Mouse (Mus musculus): ENCODE data around the gene Syap1. TPM values are rescaled to one million over a fixed set of nuclear protein-coding genes. Genes with fewer than 3 reads are reported as not detected.
A peak's percentile ranks its signal among the peaks of the same experiment; 100 is the strongest.

Gene Syap1
- polyA plus RNA-seq, 1 experiment from 2014 or later, result 13.2 TPM

DNA sequence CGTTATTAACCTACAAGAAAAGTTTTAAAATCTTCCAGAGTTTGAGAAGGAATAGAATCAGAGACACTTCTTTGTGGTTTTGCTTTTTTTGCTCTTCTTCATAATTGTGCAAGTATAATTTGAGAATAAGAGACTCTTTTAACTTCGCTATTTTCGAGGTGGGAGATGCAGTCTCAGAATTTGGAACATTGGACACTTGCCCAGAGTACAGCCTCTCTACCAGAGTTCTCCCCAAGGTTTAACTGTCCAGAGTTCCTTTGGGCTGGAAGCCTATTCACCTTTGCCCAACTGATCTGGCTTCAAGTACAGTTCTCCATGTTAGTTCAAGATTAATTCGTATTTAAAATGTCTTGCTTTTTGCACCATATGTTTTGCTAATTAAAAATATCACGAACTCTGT is 58.5 kb downstream of the Syap1 start:
- peak overlapping the region; percentile 59 for H3K9ac ChIP-seq
- no peaks in the 10 kb centered on the region for H3K9me3 ChIP-seq (replicated peaks)
- no peak for DNase-seq
- WGBS (ENCODE audit: insufficient replicate concordance), result 28% methylated on average over 5 of the region's 5 CpGs
- no peaks in the 10 kb centered on the region for H3K36me3 ChIP-seq
- peak overlapping the region; percentile 57 for H3K4me2 ChIP-seq
- H3K4me3 ChIP-seq (replicated peaks), result peak overlapping the region; percentile 71
- H3K27me3 ChIP-seq, result no peaks in the 10 kb centered on the region
- ATAC-seq (ENCODE audit: low read depth), result no peak
- H3K4me1 ChIP-seq (replicated peaks), result peaks cover 14% of the 10 kb centered on the region; the same call in 1 of the 2 replicates
- peak overlapping the region; percentile 47 for H3K27ac ChIP-seq

DNA sequence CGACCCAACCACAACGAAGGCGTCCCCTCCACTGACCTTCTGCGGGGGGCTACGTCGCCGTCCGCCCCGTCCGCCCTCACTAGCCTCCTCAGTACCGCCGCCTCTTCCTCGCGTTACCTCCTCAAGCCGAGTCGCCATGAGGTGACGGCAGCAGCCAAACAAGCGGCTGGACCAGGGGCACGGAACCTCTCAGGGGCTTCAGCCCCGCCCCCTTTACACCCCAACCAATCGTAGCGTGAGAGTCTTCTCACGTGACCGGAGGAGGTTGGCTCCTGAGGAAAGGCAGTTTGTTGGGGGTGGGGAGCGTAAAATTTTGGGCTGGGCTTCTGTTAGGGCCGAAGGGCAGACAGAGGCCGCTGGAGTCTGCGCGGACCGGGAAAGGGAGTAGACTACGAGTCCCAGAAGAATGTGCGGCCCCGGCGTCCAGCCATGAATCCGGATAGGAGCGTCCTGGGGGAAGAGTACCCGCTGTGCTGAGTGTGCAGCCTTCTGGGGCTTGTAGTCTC is 59.0 kb downstream of the Syap1 start, which contains the start of gene Txlng:
Gene Txlng (minus strand): TSS at position 252 of the 506 bp plus-strand sequence.
- peak; percentile 95 for DNase-seq
- WGBS (ENCODE audit: insufficient replicate concordance), result 8% methylated on average over 37 of the region's 37 CpGs
- peak within 1 kb of the TSS; percentile 71 for H3K4me3 ChIP-seq (replicated peaks)
- no peaks in the 10 kb centered on the region for H3K27me3 ChIP-seq
- H3K27ac ChIP-seq, result peak within 1 kb of the TSS; percentile 74
- H3K4me2 ChIP-seq, result peak within 1 kb of the TSS; percentile 85
- H3K4me1 ChIP-seq (replicated peaks), result peaks cover 14% of the 10 kb centered on the region; the same call in 1 of the 2 replicates
- H3K9me3 ChIP-seq (replicated peaks), result no peaks in the 10 kb centered on the region
- peak; percentile 99 for ATAC-seq (ENCODE audit: low read depth)
- no peaks in the 10 kb centered on the region for H3K36me3 ChIP-seq
- H3K9ac ChIP-seq, result peak within 1 kb of the TSS; percentile 77

DNA sequence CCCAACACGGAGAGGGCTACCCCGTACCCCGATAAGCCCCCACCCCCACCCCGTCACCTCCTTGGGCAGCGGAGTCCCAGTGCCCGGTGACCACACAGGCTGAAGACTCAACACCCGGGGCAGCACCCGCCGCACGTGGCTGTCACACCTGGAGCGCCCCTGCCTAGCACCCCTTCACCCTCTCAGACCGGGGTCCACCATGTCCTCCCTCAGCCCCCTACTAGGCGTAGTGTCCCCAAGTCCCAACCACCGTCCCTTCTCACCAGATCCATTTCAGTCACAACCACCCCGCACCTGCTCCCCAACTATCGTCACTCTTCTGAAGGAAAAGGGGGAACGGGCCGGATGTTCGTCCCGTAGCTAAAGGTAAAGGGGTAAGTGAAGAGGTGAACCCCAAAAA is 59.5 kb downstream of the Syap1 start:
- Histone ChIP-seq H3K27ac (peak overlapping the region; percentile 74), H3K9ac (peak overlapping the region; percentile 77), H3K4me2 (peak overlapping the region; percentile 85), H3K9me3 (replicated peaks) (no peaks in the 10 kb centered on the region), H3K27me3 (no peaks in the 10 kb centered on the region), H3K36me3 (no peaks in the 10 kb centered on the region), H3K4me1 (replicated peaks) (peaks cover 14% of the 10 kb centered on the region; the same call in 1 of the 2 replicates), H3K4me3 (replicated peaks) (peak overlapping the region; percentile 71)
- no peak; the same call in 1 of the 2 replicates for ATAC-seq (ENCODE audit: low read depth)
- 19% methylated on average over 20 of the region's 20 CpGs for WGBS (ENCODE audit: insufficient replicate concordance)
- no peak for DNase-seq

DNA sequence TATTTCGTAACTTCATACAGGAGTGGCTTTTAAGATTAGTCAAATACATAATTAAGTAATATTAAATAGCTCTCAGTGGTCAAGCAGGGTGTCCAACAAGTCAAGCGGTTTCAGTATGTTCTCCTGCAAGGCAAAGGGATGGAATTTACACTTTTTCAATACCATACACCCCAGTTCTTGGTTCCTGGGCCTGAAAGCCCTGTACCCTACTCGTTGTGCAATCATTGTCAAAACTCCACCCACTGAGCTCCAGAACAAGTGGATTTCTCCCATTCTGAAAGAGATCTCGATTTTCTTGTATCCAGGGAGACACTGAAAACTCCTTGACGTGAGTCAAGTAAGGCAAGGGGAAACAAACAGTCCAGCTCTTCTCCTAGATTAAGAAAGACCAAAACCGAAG is 60.2 kb downstream of the Syap1 start:
- peak overlapping the region; percentile 74 for H3K27ac ChIP-seq
- WGBS (ENCODE audit: insufficient replicate concordance), result 43% methylated on average over 6 of the region's 6 CpGs

More for the DNA sequence above, 60.2 kb downstream of the Syap1 start:
- ATAC-seq (ENCODE audit: low read depth) (no peak), DNase-seq (no peak)
- peak overlapping the region; percentile 77 for H3K9ac ChIP-seq
- no peaks in the 10 kb centered on the region for H3K36me3 ChIP-seq
- peak overlapping the region; percentile 71 for H3K4me3 ChIP-seq (replicated peaks)
- peaks cover 14% of the 10 kb centered on the region; the same call in 1 of the 2 replicates for H3K4me1 ChIP-seq (replicated peaks)
- peak overlapping the region; percentile 85 for H3K4me2 ChIP-seq
- H3K9me3 ChIP-seq (replicated peaks), result no peaks in the 10 kb centered on the region
- no peaks in the 10 kb centered on the region for H3K27me3 ChIP-seq

MicroRNAs within 50 kb of the gene (microRNA counts, 519-probe panel; counts per million panel counts)
- microRNA mmu-miR-3473, result 114 counts per million

Small RNAs within 50 kb of the gene (microRNA-seq; reads per million reads assigned to microRNA genes)
- not detected for gene Mir3473a

Other genes starting within 250 kb of the Syap1 start
- 0.50 and 0.71 TPM in 2 replicates for gene Reps2, start 244.8 kb downstream of the Syap1 start, polyA plus RNA-seq (2015; fragmentation: Nextera tagmentation; extraction: Ambion mirVana)
- 265 and 297 TPM in 2 replicates for gene Rbbp7, start 128.0 kb downstream of the Syap1 start, polyA plus RNA-seq (2015; fragmentation: Nextera tagmentation; extraction: Ambion mirVana)
- gene Txlng, start 59.0 kb downstream of the Syap1 start, polyA plus RNA-seq (2015; fragmentation: Nextera tagmentation; extraction: Ambion mirVana), result 8.6 and 10.0 TPM in 2 replicates
- 45.8 and 53.1 TPM in 2 replicates for gene Ctps2, start 12.8 kb upstream of the Syap1 start, polyA plus RNA-seq (2015; fragmentation: Nextera tagmentation; extraction: Ambion mirVana)
- gene S100g, start 76.2 kb upstream of the Syap1 start, polyA plus RNA-seq (2015; fragmentation: Nextera tagmentation; extraction: Ambion mirVana), result 3.4 and 4.9 TPM in 2 replicates

All from liver, embryonic 13.5 days (tissue).